Mouse (Mus musculus) CD4-positive, CD25-positive, alpha-beta regulatory T cell, adult 4 months (primary cell): ENCODE measurements around the gene Gne. TPM values are rescaled to one million over a fixed set of nuclear protein-coding genes. Genes with fewer than 3 reads are reported as not detected.

ENCODE experiments used
- ATAC-seq: one replicate; pipeline ENCODE4 v1.8.0; 2017
- polyA plus RNA-seq, 2 experiments: library from polyadenylated mRNA; unstranded; fragments of 100-300 nt; shearing (Covaris generic); gene quantifications; one replicate each; pipeline ENCODE4 v1.2.1; 2017

The Gne gene
- polyA plus RNA-seq, result 10 to 100 TPM; 20.5 to 20.9 TPM

DNA sequence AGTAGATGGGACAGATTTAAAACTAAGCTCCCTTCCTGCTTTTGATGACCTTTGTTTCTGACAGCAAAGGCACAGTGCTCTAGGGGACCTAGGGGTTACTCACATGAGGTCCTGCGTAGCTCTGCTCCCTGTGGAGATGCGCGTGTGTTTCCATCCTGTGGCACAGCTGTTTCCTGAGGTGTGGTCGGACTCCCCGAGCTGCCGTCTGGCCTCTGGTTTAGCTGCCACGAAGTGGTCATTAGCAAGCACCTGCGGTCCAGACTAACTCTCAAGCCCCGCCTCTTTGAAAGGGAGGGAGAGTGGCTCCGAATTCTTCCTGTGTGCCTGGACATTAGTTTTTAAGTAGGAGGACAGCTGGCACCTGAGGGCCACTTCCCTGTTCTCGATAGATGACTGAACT is at the start of gene Gne:
TSS of gene Gne (minus strand) at position 233 of the 400 bp plus-strand sequence.
- no peak for ATAC-seq

GRCm38 (mm10) chr4:44126805-44127204 is 42.8 kb upstream of the Gne start:
- ATAC-seq, result no peak

GRCm38 (mm10) chr4:44119410-44120201 is 35.6 kb upstream of the Gne start:
- ATAC-seq, result no peak

GRCm38 (mm10) chr4:44115046-44115445 is 31.1 kb upstream of the Gne start:
- no peak for ATAC-seq

GRCm38 (mm10) chr4:44113393-44114138 is 29.6 kb upstream of the Gne start:
- no peak for ATAC-seq

DNA sequence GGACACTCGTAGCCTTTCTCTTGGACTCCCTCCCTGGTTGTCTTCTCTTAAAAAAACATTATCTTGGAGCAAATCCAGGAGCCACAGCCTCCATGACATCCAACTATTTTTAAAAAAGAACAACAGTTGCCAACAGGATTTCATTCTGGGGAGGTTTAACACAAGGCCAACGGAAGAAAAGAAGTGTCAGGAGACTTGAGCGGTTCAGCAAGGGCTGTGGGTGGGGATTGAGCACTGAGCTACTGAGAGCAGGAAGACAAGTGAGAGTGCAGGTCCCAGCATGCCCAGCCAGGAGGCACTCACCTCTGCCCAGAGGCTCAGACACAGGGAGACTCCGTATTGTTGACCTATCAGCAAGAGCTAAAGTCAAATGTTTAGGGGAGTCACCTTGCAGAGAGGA is 28.8 kb upstream of the Gne start:
- ATAC-seq, result no peak

- no peak for ATAC-seq
These were observed 26.8 kb upstream of the Gne start for GRCm38 (mm10) chr4:44110771-44111170.

DNA sequence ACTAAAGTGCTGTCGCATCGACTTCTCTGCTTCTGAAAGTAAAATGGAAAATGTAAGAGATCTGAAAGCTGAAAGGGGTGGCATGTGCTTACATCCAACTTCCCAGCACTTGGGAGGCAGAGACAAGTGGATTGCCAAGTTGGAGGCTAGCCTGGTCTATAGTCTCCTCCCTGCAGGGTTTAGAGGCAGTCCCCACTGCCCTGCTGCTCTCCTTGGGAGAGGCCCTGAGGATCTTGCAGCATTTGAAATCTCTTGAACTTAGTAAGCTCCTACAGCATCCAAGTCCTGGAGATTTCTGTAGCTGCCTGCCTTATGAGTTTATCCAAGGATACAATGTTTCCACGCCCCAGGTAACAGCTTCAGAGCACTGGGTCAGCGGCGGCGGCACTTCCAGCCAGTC is 24.3 kb upstream of the Gne start:
- no peak for ATAC-seq

- ATAC-seq, result no peak
These were observed 23.4 kb upstream of the Gne start for GRCm38 (mm10) chr4:44107339-44107738.

DNA sequence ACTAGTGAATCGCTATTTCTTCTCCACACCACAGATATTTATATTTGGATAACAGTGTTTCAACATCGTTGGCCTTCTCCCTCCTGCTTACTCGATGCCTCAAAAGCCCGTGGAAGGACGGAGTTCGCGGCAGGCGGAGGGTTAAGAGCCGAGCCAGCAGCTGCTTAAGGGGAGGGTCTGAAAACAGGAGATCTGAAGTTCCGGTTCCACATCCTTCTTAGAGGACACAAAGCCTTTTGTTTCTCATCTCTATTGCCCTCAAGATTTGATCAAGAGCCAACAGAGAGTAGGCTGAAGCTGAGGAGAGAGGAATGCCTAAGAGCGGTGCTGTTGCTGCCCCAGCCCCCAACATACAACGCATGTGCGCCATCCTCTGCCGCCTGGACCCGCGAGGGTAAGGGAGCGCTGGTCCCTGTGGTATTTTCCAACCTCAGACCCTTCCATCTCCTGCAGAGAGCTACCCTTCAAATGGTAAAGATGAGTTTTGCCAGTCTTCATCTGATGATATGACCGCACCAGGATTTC is 22.4 kb upstream of the Gne start:
- ATAC-seq, result peak; percentile 63

- ATAC-seq, result no peak
These were observed 20.4 kb upstream of the Gne start for GRCm38 (mm10) chr4:44104195-44104917.

GRCm38 (mm10) chr4:44103620-44104019 is 19.6 kb upstream of the Gne start:
- ATAC-seq, result no peak

DNA sequence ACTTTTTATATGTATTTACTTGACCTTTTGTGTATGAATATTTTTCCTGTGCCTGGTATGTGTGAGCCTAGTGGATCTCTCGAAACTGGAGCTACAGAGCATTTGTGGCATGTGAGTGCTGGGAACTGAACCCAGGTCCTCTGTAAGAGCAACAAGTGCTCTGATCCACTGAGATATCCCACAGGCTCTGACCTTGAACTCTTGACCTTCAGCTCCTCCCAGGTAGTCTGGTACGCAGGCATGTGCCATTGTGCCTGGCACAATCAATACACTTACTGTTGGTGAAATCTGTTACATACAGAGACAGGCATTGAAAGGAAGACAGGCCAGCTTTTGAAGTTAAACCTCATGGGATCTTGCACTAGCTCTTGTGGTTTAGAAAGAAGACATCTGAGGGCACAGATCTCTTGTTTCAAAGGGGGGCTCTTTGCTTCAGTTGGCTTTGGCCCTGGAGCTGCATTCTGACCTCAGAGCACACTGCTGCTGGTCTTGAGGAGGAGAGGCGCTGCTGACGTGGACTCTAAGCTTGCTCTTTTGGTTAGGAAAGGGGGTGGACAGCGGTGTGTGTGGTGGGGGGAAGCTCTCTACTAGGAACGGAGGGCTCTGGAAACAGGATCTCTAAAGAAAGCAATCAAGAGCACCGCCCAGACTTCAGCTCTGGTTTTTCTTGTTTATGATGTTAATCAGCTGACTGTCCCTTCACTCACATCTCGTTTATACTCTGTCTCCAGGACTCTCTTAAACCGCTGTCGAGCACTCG is 13.8 kb upstream of the Gne start:
- ATAC-seq, result no peak

GRCm38 (mm10) chr4:44094475-44094874 is 10.5 kb upstream of the Gne start:
- ATAC-seq, result no peak

- ATAC-seq, result no peak
These were observed 8.4 kb upstream of the Gne start for GRCm38 (mm10) chr4:44092359-44092758.

GRCm38 (mm10) chr4:44085566-44085965 is 1.6 kb upstream of the Gne start:
- no peak for ATAC-seq

DNA sequence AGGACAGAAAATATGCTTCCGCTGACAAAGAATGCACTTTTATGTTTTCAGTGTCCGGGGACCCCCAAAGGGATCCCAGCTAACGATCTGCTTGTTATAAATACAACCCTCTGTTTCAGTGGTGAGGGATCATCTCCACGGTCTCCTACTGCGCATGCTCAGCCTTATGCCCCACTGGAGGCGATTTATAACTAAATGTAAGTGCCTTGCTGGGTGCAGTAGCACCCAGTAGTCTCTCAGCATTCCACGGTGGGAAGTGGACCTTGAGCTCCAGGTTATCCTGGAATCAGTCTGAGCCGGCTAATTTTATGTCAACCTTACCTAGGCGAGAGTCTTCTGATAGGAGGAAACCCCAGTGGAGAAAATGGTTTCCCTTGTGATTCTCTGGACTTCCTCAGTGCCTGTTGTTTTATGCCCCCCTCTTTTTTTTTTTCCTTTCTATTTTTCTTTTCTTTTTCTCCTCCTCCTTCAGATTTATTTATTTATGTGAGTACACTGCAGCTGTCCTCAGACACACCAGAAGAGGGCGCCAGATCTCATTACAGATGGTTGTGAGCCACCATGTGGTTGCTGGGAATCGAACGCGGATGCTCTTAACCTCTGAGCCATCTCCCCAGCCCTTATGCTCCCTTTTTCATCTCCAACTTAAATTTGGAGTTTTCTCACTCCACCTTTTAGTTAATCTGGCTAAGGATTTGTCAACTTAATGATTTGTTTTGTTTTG is 787 bp upstream of the Gne start:
- no peak for ATAC-seq

DNA sequence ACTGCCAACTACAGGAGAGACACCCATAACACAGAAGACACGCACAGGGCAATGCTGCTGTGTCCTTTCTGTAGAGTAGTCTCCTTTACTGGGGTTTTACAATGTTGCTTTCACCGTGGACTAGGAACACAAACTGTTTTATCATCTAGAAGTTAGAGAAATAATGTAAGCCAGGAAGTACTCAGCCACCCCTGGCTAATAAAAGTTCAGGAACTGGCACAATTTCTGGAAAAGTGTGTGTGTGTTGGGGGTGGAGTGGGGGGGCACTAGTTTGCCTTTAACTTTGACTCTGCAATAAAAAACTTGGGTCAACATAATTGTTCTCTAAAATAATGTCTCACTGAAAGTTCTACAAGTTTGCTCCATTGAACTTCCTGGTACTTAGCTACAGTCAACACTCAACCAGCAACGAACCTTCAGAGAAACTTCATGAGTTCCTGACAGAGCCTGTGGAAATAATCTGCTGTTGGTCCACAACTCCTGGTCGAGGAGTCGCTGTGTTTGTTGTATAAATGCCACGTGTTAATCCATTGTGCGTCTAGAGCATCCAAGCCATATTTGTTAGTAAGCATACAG is 5.5 kb downstream of the Gne start:
- ATAC-seq, result no peak

DNA sequence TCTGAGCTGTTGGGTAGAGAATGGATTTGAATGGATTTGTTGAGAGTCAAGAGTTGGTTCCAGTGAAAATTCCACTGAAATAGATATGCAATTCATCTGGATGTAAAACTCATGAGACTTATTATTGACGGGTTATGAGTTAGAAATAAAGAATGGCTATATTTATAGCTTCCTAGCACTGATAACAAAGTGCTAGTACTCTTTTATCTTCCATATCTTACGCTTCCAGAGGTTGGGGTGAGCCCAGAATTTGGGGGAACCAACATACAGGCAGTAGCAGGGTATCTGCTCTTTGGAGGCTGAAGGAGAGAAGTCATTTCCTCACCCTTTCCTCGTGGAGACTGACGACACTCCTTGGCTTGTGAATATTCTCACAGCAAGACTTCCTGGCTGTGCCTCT is 9.6 kb downstream of the Gne start:
- no peak for ATAC-seq

DNA sequence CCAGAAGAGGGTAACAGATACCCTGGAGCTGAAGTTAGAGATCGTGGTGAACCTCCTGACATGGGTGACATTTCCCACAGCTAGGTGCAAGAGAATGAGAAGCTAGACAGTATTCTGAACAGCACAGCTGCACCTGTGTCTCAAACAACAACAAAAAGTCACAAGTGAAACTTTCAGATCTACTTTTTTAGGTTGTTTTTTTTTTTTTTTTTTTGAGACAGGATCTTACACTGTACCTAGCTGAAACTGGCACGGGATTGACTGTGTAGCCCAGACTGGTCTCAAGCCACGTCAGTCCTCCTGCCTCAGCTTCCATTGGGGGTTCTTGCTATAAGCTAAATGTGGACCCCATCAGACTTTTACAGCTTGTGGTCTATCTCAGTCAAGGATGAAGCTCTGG is 10.2 kb downstream of the Gne start:
- no peak for ATAC-seq

- ATAC-seq, result peak; percentile 50
These were observed 11.0 kb downstream of the Gne start for GRCm38 (mm10) chr4:44072873-44073441.
